Mouse (Mus musculus): ENCODE results near the gene Fam186a. TPM values are rescaled to one million over a fixed set of nuclear protein-coding genes. Genes with fewer than 3 reads are reported as not detected.

Fam186a gene
- polyA plus RNA-seq (2014; fragmentation: Nextera tagmentation; extraction: Ambion mirVana): not detected in 2 replicates

DNA sequence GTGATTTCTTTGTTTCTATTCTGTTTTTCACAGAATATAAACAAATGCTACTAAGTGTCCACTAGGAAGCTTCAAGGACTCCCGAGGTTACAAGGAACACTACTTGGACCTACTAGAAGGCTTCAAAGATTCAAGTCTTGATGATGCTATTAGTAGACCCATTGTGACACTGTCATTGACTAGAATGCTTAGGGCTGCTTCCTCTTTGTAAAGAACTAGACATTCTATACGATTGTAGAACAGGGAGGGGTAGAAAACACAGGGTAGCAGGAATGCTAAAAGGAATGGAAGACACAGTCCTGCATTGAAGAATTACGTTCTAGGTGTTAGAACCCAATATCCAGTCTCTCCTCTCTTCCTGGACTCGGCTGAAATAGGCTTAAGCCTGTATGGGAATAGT lies at the start of gene Fam186a:
Gene Fam186a, minus strand, starts transcription at position 101 of the 400 bp plus-strand sequence.
- H3K27ac ChIP-seq (replicated peaks in 1 of 2; ENCODE audit: control insufficient read depth in 1 of 2, insufficient read depth in 1 of 2, low read depth in 2 of 2, low read length in 2 of 2): no peak within 1 kb of the TSS
- H3K4me2 ChIP-seq (ENCODE audit: low read length): no peak within 1 kb of the TSS
- no peaks in the 10 kb centered on the region for H3K9me3 ChIP-seq (ENCODE audit: control insufficient read depth, low read length)
- H3K36me3 ChIP-seq (ENCODE audit: control insufficient read depth, insufficient read depth, low read length): no peaks in the 10 kb centered on the region
- H3K9ac ChIP-seq (ENCODE audit: low read length): no peak within 1 kb of the TSS
- H3K4me1 ChIP-seq (ENCODE audit: control insufficient read depth in 2 of 2, insufficient read depth in 2 of 2, low read length in 2 of 2): peaks cover 0 to 3% of the 10 kb centered on the region in 2 experiments; a peak in 1 of 4 replicates
- WGBS: 69% methylated on average over 4 of the region's 4 CpGs
- no peak within 1 kb of the TSS for H3K4me3 ChIP-seq (ENCODE audit: control insufficient read depth in 1 of 2, insufficient read depth in 1 of 2, low read depth in 1 of 2, low read length in 2 of 2)
- ATAC-seq (ENCODE audit: insufficient number of reproducible peaks, insufficient read depth, low FRiP score, low read depth): no peak
- H3K27me3 ChIP-seq (ENCODE audit: control insufficient read depth, insufficient read depth, low read length): no peaks in the 10 kb centered on the region

DNA sequence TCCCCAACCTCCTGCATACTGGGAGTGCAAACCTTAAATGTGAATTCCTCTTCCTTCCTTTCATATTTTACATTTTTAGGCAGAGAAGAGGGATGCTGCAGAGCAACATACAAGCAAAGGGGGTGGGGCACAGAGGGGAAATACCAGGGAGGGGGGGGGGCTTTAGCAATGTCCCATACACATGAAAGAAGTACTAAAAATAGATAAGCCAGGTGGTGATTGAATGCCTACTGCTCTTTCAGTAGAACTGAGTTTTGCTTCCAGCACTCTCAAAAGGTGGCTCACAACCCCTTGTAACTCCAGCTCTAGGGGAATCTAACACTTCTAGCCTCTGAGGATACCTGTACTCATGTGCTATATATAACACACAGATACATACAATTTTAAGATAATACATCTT lies 39.3 kb upstream of the Fam186a start:
- Histone ChIP-seq H3K9me3 (ENCODE audit: control insufficient read depth, low read length) (no peaks in the 10 kb centered on the region), H3K27ac (replicated peaks in 1 of 2; ENCODE audit: control insufficient read depth in 1 of 2, insufficient read depth in 1 of 2, low read depth in 2 of 2, low read length in 2 of 2) (no peak overlapping the region), H3K27me3 (ENCODE audit: control insufficient read depth, insufficient read depth, low read length) (no peaks in the 10 kb centered on the region), H3K4me2 (ENCODE audit: low read length) (no peak overlapping the region), H3K4me1 (ENCODE audit: control insufficient read depth in 2 of 2, insufficient read depth in 2 of 2, low read length in 2 of 2) (peaks cover 0 to 5% of the 10 kb centered on the region in 2 experiments; a peak in 1 of 4 replicates), H3K4me3 (ENCODE audit: control insufficient read depth in 1 of 2, insufficient read depth in 1 of 2, low read depth in 1 of 2, low read length in 2 of 2) (no peak overlapping the region), H3K9ac (ENCODE audit: low read length) (no peak overlapping the region), H3K36me3 (ENCODE audit: control insufficient read depth, insufficient read depth, low read length) (peaks cover 98% of the 10 kb centered on the region)
- ATAC-seq (ENCODE audit: insufficient number of reproducible peaks, insufficient read depth, low FRiP score, low read depth): no peak

- WGBS: 86% methylated on average over 7 of the region's 7 CpGs
- Histone ChIP-seq H3K9ac (ENCODE audit: low read length) (no peak overlapping the region), H3K27me3 (ENCODE audit: control insufficient read depth, insufficient read depth, low read length) (no peaks in the 10 kb centered on the region), H3K4me3 (ENCODE audit: control insufficient read depth in 1 of 2, insufficient read depth in 1 of 2, low read depth in 1 of 2, low read length in 2 of 2) (no peak overlapping the region), H3K4me2 (ENCODE audit: low read length) (no peak overlapping the region), H3K4me1 (ENCODE audit: control insufficient read depth in 2 of 2, insufficient read depth in 2 of 2, low read length in 2 of 2) (peaks cover 0 to 5% of the 10 kb centered on the region in 2 experiments; a peak in 1 of 4 replicates), H3K27ac (replicated peaks in 1 of 2; ENCODE audit: control insufficient read depth in 1 of 2, insufficient read depth in 1 of 2, low read depth in 2 of 2, low read length in 2 of 2) (no peak overlapping the region), H3K9me3 (ENCODE audit: control insufficient read depth, low read length) (no peaks in the 10 kb centered on the region), H3K36me3 (ENCODE audit: control insufficient read depth, insufficient read depth, low read length) (peaks cover 95% of the 10 kb centered on the region)
- no peak for ATAC-seq (ENCODE audit: insufficient number of reproducible peaks, insufficient read depth, low FRiP score, low read depth)
Observed at GRCm38 (mm10) chr15:100004677-100005273, 37.9 kb upstream of the Fam186a start.

DNA sequence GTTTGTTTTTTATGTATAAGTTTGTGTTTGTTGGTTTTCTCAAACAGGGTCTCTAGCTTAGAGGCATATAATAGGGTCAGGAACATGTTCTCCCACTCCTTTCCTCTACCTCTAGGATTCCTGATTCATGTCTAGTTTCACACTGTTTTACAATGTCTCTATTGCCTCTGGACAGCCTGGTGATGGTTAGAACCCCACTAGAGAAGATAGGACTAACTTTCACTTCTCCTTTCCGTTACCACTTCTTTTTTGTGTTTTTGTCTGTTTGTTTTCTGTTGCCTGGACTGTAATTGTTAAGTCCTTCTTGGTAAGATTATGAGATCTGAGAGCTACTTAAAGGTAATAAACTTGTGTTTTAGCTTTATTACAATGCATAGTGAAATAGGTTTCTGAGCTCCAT lies 32.5 kb upstream of the Fam186a start:
- ATAC-seq (ENCODE audit: insufficient number of reproducible peaks, insufficient read depth, low FRiP score, low read depth): no peak
- Histone ChIP-seq H3K4me1 (ENCODE audit: control insufficient read depth in 2 of 2, insufficient read depth in 2 of 2, low read length in 2 of 2) (no peaks in the 10 kb centered on the region), H3K9me3 (ENCODE audit: control insufficient read depth, low read length) (no peaks in the 10 kb centered on the region), H3K27me3 (ENCODE audit: control insufficient read depth, insufficient read depth, low read length) (no peaks in the 10 kb centered on the region), H3K27ac (replicated peaks in 1 of 2; ENCODE audit: control insufficient read depth in 1 of 2, insufficient read depth in 1 of 2, low read depth in 2 of 2, low read length in 2 of 2) (no peak overlapping the region), H3K4me2 (ENCODE audit: low read length) (no peak overlapping the region), H3K9ac (ENCODE audit: low read length) (no peak overlapping the region), H3K4me3 (ENCODE audit: control insufficient read depth in 1 of 2, insufficient read depth in 1 of 2, low read depth in 1 of 2, low read length in 2 of 2) (no peak overlapping the region), H3K36me3 (ENCODE audit: control insufficient read depth, insufficient read depth, low read length) (peaks cover 93% of the 10 kb centered on the region)
- 86% methylated on average over 1 of the region's 1 CpGs for WGBS

DNA sequence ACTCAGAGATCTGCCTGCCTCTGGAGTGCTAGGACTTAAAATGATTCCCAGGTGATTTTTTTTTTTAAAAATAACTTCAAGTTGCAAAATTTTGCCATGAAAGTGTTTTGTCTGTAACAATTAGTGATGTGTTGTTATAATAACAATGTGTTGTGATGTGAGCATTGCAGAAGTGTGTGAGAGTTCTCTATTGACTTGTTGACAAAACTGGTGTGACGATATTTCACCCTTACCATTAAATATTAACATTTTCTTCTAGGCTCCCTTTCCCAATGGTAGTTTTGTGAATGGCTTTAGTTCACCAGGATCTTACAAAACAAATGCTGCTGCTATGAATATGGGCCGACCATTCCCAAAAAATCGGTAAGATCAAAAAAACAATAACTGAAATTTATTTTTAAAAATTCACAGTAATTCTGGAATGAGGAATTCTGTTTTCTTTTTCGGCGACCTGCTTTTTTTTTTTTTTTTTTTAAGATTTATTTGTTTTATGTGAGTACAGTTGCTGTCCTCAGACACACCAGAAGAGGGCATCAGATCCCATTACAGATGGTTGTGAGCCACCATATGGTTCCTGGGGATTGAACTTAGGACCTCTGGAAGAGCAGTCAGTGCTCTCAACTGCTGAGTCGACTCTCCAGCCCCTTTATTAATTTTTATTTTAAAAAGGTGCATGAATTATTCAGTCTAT lies 30.4 kb upstream of the Fam186a start:
- H3K4me2 ChIP-seq (ENCODE audit: low read length): no peak overlapping the region
- no peak for ATAC-seq (ENCODE audit: insufficient number of reproducible peaks, insufficient read depth, low FRiP score, low read depth)
- no peaks in the 10 kb centered on the region for H3K27me3 ChIP-seq (ENCODE audit: control insufficient read depth, insufficient read depth, low read length)
- H3K27ac ChIP-seq (replicated peaks in 1 of 2; ENCODE audit: control insufficient read depth in 1 of 2, insufficient read depth in 1 of 2, low read depth in 2 of 2, low read length in 2 of 2): no peak overlapping the region
- no peak overlapping the region for H3K4me3 ChIP-seq (ENCODE audit: control insufficient read depth in 1 of 2, insufficient read depth in 1 of 2, low read depth in 1 of 2, low read length in 2 of 2)
- H3K9ac ChIP-seq (ENCODE audit: low read length): no peak overlapping the region
- no peaks in the 10 kb centered on the region for H3K4me1 ChIP-seq (ENCODE audit: control insufficient read depth in 2 of 2, insufficient read depth in 2 of 2, low read length in 2 of 2)
- peaks cover 89% of the 10 kb centered on the region for H3K36me3 ChIP-seq (ENCODE audit: control insufficient read depth, insufficient read depth, low read length)
- WGBS: 95% methylated on average over 6 of the region's 6 CpGs
- H3K9me3 ChIP-seq (ENCODE audit: control insufficient read depth, low read length): no peaks in the 10 kb centered on the region

DNA sequence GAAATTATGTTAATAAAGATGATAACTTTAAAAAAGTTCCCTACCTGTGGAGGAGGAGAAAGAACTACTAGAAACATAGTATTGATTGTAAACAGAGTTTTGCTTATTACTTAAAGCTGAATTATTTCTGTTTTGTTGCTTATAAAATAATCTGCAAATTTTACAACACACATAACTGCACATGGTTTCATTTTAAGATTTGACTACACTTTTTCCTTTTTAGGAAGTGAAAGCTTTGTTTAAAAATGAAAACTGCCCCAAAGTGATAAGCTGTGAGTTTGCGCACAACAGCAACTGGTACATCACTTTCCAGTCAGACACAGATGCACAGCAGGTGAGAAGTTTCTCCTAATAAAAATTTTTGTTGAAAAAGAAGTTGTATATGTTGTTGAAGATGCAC lies 26.2 kb upstream of the Fam186a start:
- no peaks in the 10 kb centered on the region for H3K4me1 ChIP-seq (ENCODE audit: control insufficient read depth in 2 of 2, insufficient read depth in 2 of 2, low read length in 2 of 2)
- no peak overlapping the region for H3K9ac ChIP-seq (ENCODE audit: low read length)
- H3K4me2 ChIP-seq (ENCODE audit: low read length): no peak overlapping the region
- no peaks in the 10 kb centered on the region for H3K9me3 ChIP-seq (ENCODE audit: control insufficient read depth, low read length)
- peaks cover 87% of the 10 kb centered on the region for H3K36me3 ChIP-seq (ENCODE audit: control insufficient read depth, insufficient read depth, low read length)
- no peak overlapping the region for H3K27ac ChIP-seq (replicated peaks in 1 of 2; ENCODE audit: control insufficient read depth in 1 of 2, insufficient read depth in 1 of 2, low read depth in 2 of 2, low read length in 2 of 2)
- no peak for ATAC-seq (ENCODE audit: insufficient number of reproducible peaks, insufficient read depth, low FRiP score, low read depth)
- WGBS: 98% methylated on average over 1 of the region's 1 CpGs
- no peaks in the 10 kb centered on the region for H3K27me3 ChIP-seq (ENCODE audit: control insufficient read depth, insufficient read depth, low read length)
- H3K4me3 ChIP-seq (ENCODE audit: control insufficient read depth in 1 of 2, insufficient read depth in 1 of 2, low read depth in 1 of 2, low read length in 2 of 2): no peak overlapping the region

GRCm38 (mm10) chr15:99979715-99980114 lies 12.9 kb upstream of the Fam186a start:
- H3K4me1 ChIP-seq (ENCODE audit: control insufficient read depth in 2 of 2, insufficient read depth in 2 of 2, low read length in 2 of 2): peaks cover 2 to 11% of the 10 kb centered on the region in 2 experiments; a peak in 3 of 4 replicates
- H3K9ac ChIP-seq (ENCODE audit: low read length): no peak overlapping the region
- 92% methylated on average over 2 of the region's 2 CpGs for WGBS
- H3K4me3 ChIP-seq (ENCODE audit: control insufficient read depth in 1 of 2, insufficient read depth in 1 of 2, low read depth in 1 of 2, low read length in 2 of 2): no peak overlapping the region
- H3K27me3 ChIP-seq (ENCODE audit: control insufficient read depth, insufficient read depth, low read length): no peaks in the 10 kb centered on the region
- H3K36me3 ChIP-seq (ENCODE audit: control insufficient read depth, insufficient read depth, low read length): 0 out of 2 replicates have a peak, but pooled peaks cover under 1% of the 10 kb centered on the region
- no peak overlapping the region for H3K4me2 ChIP-seq (ENCODE audit: low read length)
- no peaks in the 10 kb centered on the region for H3K9me3 ChIP-seq (ENCODE audit: control insufficient read depth, low read length)
- H3K27ac ChIP-seq (replicated peaks in 1 of 2; ENCODE audit: control insufficient read depth in 1 of 2, insufficient read depth in 1 of 2, low read depth in 2 of 2, low read length in 2 of 2): no peak overlapping the region
- ATAC-seq (ENCODE audit: insufficient number of reproducible peaks, insufficient read depth, low FRiP score, low read depth): no peak

Data from heart, embryonic 14.5 days (tissue).